Mouse (Mus musculus): Measurements from ENCODE around the gene Prn. TPM values are rescaled to one million over a fixed set of nuclear protein-coding genes. Genes with fewer than 3 reads are reported as not detected.

Gene Prn
- total RNA-seq, 2 experiments from 2014 or later, result not detected

GRCm38 (mm10) chr2:131996369-131996768, 86.6 kb downstream of the Prn start:
- no peak for DNase-seq

- DNase-seq, result no peak
These were observed 87.6 kb downstream of the Prn start for GRCm38 (mm10) chr2:131997356-131997755.

GRCm38 (mm10) chr2:132001696-132002334, 92.1 kb downstream of the Prn start:
- no peak for DNase-seq

GRCm38 (mm10) chr2:132003916-132004315, 94.2 kb downstream of the Prn start:
- DNase-seq, result no peak

GRCm38 (mm10) chr2:132004495-132005136, 94.9 kb downstream of the Prn start:
- DNase-seq, result no peak

GRCm38 (mm10) chr2:132005445-132005844, 95.7 kb downstream of the Prn start:
- no peak for DNase-seq

Other genes with a start within 250 kb of the Prn start
- not detected for gene Erv3, start 50.2 kb upstream of the Prn start, total RNA-seq (2021)
- 10 to 100 TPM; 80.3 to 88.6 TPM for gene Prnp, start within 50 bp of the Prn start, total RNA-seq (2021)
- gene Prnd, start 40.9 kb downstream of the Prn start, total RNA-seq (2021), result 10 to 100 TPM; 32.9 to 48.1 TPM
- gene Rassf2, start 120.3 kb downstream of the Prn start, total RNA-seq (2021), result 10 to 100 TPM; 16.1 to 22.0 TPM
- gene Slc23a2, start 235.2 kb downstream of the Prn start, total RNA-seq (2021), result 10 to 100 TPM in 1 of 2 experiments, 1 to 10 TPM in 1; 7.9 to 13.7 TPM

All from gastrocnemius, postnatal 10 days (tissue).